Mouse (Mus musculus) pancreas, adult 10 weeks (tissue): ENCODE results near the gene Pars2. TPM values are rescaled to one million over a fixed set of nuclear protein-coding genes. Genes with fewer than 3 reads are reported as not detected.

Experiments used
- polyA plus RNA-seq: library from polyadenylated mRNA; stranded (reverse); fragments of 350-450 nt; fragmentation: Illumina TruSeq; extraction: RNeasy Lipid Tissue Mini Kit (QIAGEN cat#74804); gene quantifications from one replicate; pipeline ENCODE4 v1.2.3, GENCODE M21; 2015; ENCODE audit warnings: low read depth, low replicate concordance; ENCODE audit not compliant: insufficient read depth

Pars2 gene
- polyA plus RNA-seq, result 0.50 TPM

GRCm38 (mm10) chr4:106650833-106651527 is at the start of gene Pars2:
Gene Pars2, plus strand, starts transcription at chr4:106651069.

DNA sequence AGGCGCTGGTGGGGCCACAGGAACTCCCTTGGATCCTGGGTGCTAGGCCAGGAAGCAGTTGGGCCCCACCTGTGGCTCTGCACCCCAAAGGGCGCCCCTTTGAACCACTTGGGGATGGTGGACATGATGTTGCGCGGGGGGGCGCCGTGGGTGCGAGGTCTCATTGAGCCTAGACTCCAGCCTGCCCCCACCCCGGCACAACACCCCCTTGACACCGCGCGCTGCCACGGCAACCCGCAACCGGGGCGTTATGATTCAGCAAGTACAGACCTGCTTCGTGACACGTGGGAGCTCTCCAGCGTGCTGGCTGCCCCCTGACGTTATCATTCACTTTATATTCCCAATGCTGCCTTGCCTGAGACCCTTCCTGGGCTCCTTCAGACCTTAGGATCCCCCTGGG is 33.8 kb upstream of the Pars2 start, which contains the start of gene Lexm:
Gene Lexm, minus strand, starts transcription at position 186 of the 400 bp plus-strand sequence.

DNA sequence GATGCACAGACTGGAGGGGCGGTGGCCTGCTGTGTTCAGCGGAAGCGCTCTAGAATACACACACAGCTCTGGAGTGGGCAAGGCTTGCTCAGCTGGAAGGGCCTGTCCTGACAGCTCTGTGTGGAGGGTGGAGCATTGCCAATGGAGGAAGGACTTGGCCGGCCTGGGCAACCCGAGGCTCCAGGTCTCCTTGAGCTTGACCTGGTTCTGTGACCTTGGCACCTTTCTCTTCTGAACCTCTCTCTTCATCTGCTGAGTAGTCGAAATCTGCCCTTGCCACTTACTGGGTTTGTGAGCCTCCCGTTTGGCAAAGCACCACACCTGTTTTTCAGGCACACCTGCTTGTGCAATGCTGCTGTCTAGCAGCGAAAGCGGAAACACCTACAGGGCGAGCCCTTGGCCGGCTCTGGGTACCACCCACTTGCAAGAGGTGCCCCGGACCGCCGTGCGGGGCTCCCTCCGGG is 28.8 kb upstream of the Pars2 start, which contains the start of gene Ttc22:
Gene Ttc22, plus strand, starts transcription at position 403 of the 464 bp plus-strand sequence.

GRCm38 (mm10) chr4:106678442-106679118 is 27.7 kb downstream of the Pars2 start, which contains the start of gene Ttc4:
Gene Ttc4, minus strand, starts transcription at chr4:106678944.

Other genes with a start within 250 kb of the Pars2 start
- gene Pcsk9, start 186.7 kb upstream of the Pars2 start, polyA plus RNA-seq, result 1.1 TPM
- not detected for gene Bsnd, start 158.8 kb upstream of the Pars2 start, polyA plus RNA-seq
- gene Dhcr24, start 90.0 kb upstream of the Pars2 start, polyA plus RNA-seq, result 1.8 TPM
- not detected for gene Lexm, start 33.8 kb upstream of the Pars2 start, polyA plus RNA-seq
- 0.42 TPM for gene Ttc22, start 28.6 kb upstream of the Pars2 start, polyA plus RNA-seq
- 25.2 TPM for gene Ttc4, start 27.9 kb downstream of the Pars2 start, polyA plus RNA-seq
- gene Mroh7, start 79.9 kb downstream of the Pars2 start, polyA plus RNA-seq, result 1.2 TPM
- 8.4 TPM for gene Fam151a, start 82.8 kb downstream of the Pars2 start, polyA plus RNA-seq
- gene Acot11, start 153.9 kb downstream of the Pars2 start, polyA plus RNA-seq, result 1.9 TPM